In genomic region chr13:73763439-73764255, GRCm38 (mm10) we compare ENCODE assay signal across 8 mouse cellular contexts. TPM values are rescaled to one million over a fixed set of nuclear protein-coding genes. Genes with fewer than 3 reads are reported as not detected.
DNase-seq lines count a peak whose midpoint lies in the region; ATAC-seq and TF ChIP-seq lines count a peak whose summit lies in the region.

No protein-coding gene starts in this region.

- intact Hi-C loops in heart, postnatal 14 days (cut with DNase I), result loop anchor here (1.0 kb wide), 1 partner anchor 39 kb away; no protein-coding TSS in a partner anchor

- H3K79me2 ChIP-seq in CH12.LX (replicated peaks; ENCODE audit: control insufficient read depth, extremely low read depth, insufficient read depth, poor library complexity, severe bottlenecking), result no peaks in the 10 kb centered on the region

- H3K36me3 ChIP-seq in CH12.LX (replicated peaks in 1 of 2; ENCODE audit: control insufficient read depth in 1 of 2, insufficient read depth in 1 of 2, low read length in 1 of 2), result no peaks in the 10 kb centered on the region
- no peaks in the 10 kb centered on the region; the same call in 1 of the 2 replicates for H3K36me3 ChIP-seq in forebrain, embryonic 13.5 days (ENCODE audit: poor library complexity, severe bottlenecking)
- H3K36me3 ChIP-seq in lung, postnatal 0 days (ENCODE audit: insufficient read depth, low read length), result no peaks in the 10 kb centered on the region

- no peaks in the 10 kb centered on the region for H3K9me3 ChIP-seq in CH12.LX (replicated peaks; ENCODE audit: low read length)
- no peaks in the 10 kb centered on the region for H3K9me3 ChIP-seq in forebrain, embryonic 13.5 days (replicated peaks)
- no peaks in the 10 kb centered on the region for H3K9me3 ChIP-seq in lung, postnatal 0 days (ENCODE audit: low read length)

- peak overlapping the region; percentile 64 for H3K9ac ChIP-seq in CH12.LX (ENCODE audit: insufficient read depth, low read depth)
- peak overlapping the region; percentile 87 for H3K9ac ChIP-seq in forebrain, embryonic 13.5 days
- peak overlapping the region; percentile 59 for H3K9ac ChIP-seq in lung, postnatal 0 days (replicated peaks; ENCODE audit: low read depth)

- dilution Hi-C loops in CH12.LX (cut with MboI; ENCODE audit: extremely low pct_ligation_motif_present, extremely low pct_unique_long_range_greater_than_20kb, low sequenced_read_pairs), result no loop called here

- no peak for TF ChIP-seq CTCF in CH12.LX (conservative IDR thresholded peaks at IDR 0.05 in 1 of 2, IDR thresholded peaks at IDR 0.05 in 1 of 2; ENCODE audit: low read depth in 2 of 2, low read length in 2 of 2)
- peak; percentile 37; the same call in 1 of the 2 replicates for TF ChIP-seq CTCF in lung, postnatal 0 days (IDR thresholded peaks at IDR 0.05)

- DNase-seq in CH12.LX (ENCODE audit: extremely low read depth), result peak; percentile 78
- peak; percentile 97 for DNase-seq in adrenal gland, postnatal 25 days
- peak; percentile 89 to 90 for DNase-seq in heart, postnatal 14 days
- peak; percentile 96 to 97 for DNase-seq in kidney, postnatal 4 days
- peak; percentile 92 for DNase-seq in lung, postnatal 0 days (ENCODE audit: low spot score)
- DNase-seq in ovary, adult 18-20 months (ENCODE audit: low spot score), result peak; percentile 93
- peak; percentile 95 for DNase-seq in thymus, postnatal 14 days

- under 1% methylated on average over 69 of the region's 70 CpGs for WGBS in forebrain, embryonic 13.5 days
- under 1% methylated on average over 68 of the region's 70 CpGs for WGBS in lung, postnatal 0 days

- peak overlapping the region; percentile 44 to 65 (median 58) for H3K4me3 ChIP-seq in CH12.LX (replicated peaks in 1 of 3; ENCODE audit: low read depth in 2 of 3, low read length in 2 of 3, poor library complexity in 1 of 3)
- H3K4me3 ChIP-seq in forebrain, embryonic 13.5 days, result peak overlapping the region; percentile 72
- H3K4me3 ChIP-seq in lung, postnatal 0 days (ENCODE audit: low read depth, low read length), result peak overlapping the region; percentile 58

- no peak for TF ChIP-seq EP300 in CH12.LX (IDR thresholded peaks at IDR 0.05; ENCODE audit: low read length)
- no peak for TF ChIP-seq EP300 in lung, postnatal 0 days (IDR thresholded peaks at IDR 0.05)

- peak; percentile 71 for TF ChIP-seq POLR2A in CH12.LX (IDR thresholded peaks at IDR 0.05; ENCODE audit: low read depth, low read length)

- no peak for TF ChIP-seq RAD21 in CH12.LX (IDR thresholded peaks at IDR 0.05; ENCODE audit: low read depth, low read length)

- H3K4me1 ChIP-seq in CH12.LX (ENCODE audit: control insufficient read depth in 1 of 2, insufficient read depth in 2 of 2), result peaks cover 0 to 28% of the 10 kb centered on the region in 2 experiments; a peak in 3 of 4 replicates
- H3K4me1 ChIP-seq in forebrain, embryonic 13.5 days, result peaks cover 43% of the 10 kb centered on the region
- no peaks in the 10 kb centered on the region for H3K4me1 ChIP-seq in lung, postnatal 0 days (ENCODE audit: insufficient read depth, low read depth, low read length)

- peak overlapping the region; percentile 90 for H3K4me2 ChIP-seq in CH12.LX (ENCODE audit: insufficient read depth, low read depth, poor library complexity, severe bottlenecking)
- H3K4me2 ChIP-seq in forebrain, embryonic 13.5 days, result peak overlapping the region; percentile 88
- H3K4me2 ChIP-seq in lung, postnatal 0 days (replicated peaks; ENCODE audit: low read depth, low read length), result peak overlapping the region; percentile 96

- no peak overlapping the region for H3K27ac ChIP-seq in CH12.LX (ENCODE audit: insufficient read depth, low read depth)
- no peak overlapping the region for H3K27ac ChIP-seq in forebrain, embryonic 13.5 days
- H3K27ac ChIP-seq in lung, postnatal 0 days (ENCODE audit: low read length), result peak overlapping the region; percentile 59; the same call in 1 of the 2 replicates

- in situ Hi-C loops in CH12.LX (cut with MboI; ENCODE audit: low pct_ligation_motif_present, low pct_unique_long_range_greater_than_20kb, low sequenced_read_pairs), result loop anchor here (5.0 kb wide), 1 partner anchor 36 kb away; no protein-coding TSS in a partner anchor

- H3K27me3 ChIP-seq in CH12.LX (replicated peaks), result peaks cover 6% of the 10 kb centered on the region
- H3K27me3 ChIP-seq in forebrain, embryonic 13.5 days, result no peaks in the 10 kb centered on the region
- no peaks in the 10 kb centered on the region for H3K27me3 ChIP-seq in lung, postnatal 0 days (replicated peaks; ENCODE audit: insufficient read depth, low read length)

- ATAC-seq in forebrain, embryonic 13.5 days, result peak; percentile 90
- peak; percentile 96 for ATAC-seq in lung, postnatal 0 days

TF ChIP-seq in CH12.LX, 34 proteins besides CTCF, POLR2A, EP300 and RAD21:
- TF ChIP-seq USF2 (conservative IDR thresholded peaks at IDR 0.05; ENCODE audit: low read depth, low read length) (peak; percentile 87), E2F4 (IDR thresholded peaks at IDR 0.05; ENCODE audit: insufficient replicate concordance, low read depth, low read length) (no peak), ELF1 (IDR thresholded peaks at IDR 0.05; ENCODE audit: low read depth, low read length) (peak; percentile 70), SMC3 (IDR thresholded peaks at IDR 0.05; ENCODE audit: low read depth, low read length) (no peak), UBTF (IDR thresholded peaks at IDR 0.05; ENCODE audit: low read depth, low read length) (peak; percentile 82), MXI1 (IDR thresholded peaks at IDR 0.05; ENCODE audit: low read depth, low read length) (peak; percentile 47; the same call in 1 of the 2 replicates), JUND (conservative IDR thresholded peaks at IDR 0.05; ENCODE audit: low read depth, low read length) (no peak), USF1 (IDR thresholded peaks at IDR 0.05; ENCODE audit: low read depth, low read length) (peak; percentile 96), NRF1 (IDR thresholded peaks at IDR 0.05; ENCODE audit: low read depth, low read length) (peak; percentile 29; the same call in 1 of the 2 replicates), CHD1 (IDR thresholded peaks at IDR 0.05; ENCODE audit: low read depth, low read length) (no peak), MAFK (IDR thresholded peaks at IDR 0.05; ENCODE audit: insufficient replicate concordance, low read length) (no peak), MAX (IDR thresholded peaks at IDR 0.05; ENCODE audit: low read length) (peak; percentile 93), BHLHE40 (IDR thresholded peaks at IDR 0.05; ENCODE audit: low read depth, low read length) (peak; percentile 74), RCOR1 (conservative IDR thresholded peaks at IDR 0.05; ENCODE audit: low read depth, low read length) (no peak), TCF12 (IDR thresholded peaks at IDR 0.05; ENCODE audit: low read depth, low read length) (peak; percentile 32; the same call in 1 of the 2 replicates)

RNA-seq across cellular contexts. Expression of gene Slc12a7, which starts 30.8 kb away (rescaled TPM):
- total RNA-seq in CH12.LX (2012; rRNA removed) (2.5 and 2.6 TPM in 2 replicates), CH12.LX (2014; rRNA removed) (0.92 and 1.0 TPM in 2 replicates)
- polyA plus RNA-seq in CH12.LX (2012; ENCODE audit: insufficient read length, low read depth), result 2.6 and 5.8 TPM in 2 replicates
- total RNA-seq in adrenal gland, postnatal 25 days (2021), result 40.0 and 48.2 TPM in 2 replicates
- 20.1 and 26.4 TPM in 2 replicates for polyA plus RNA-seq in forebrain, embryonic 13.5 days (2015; fragmentation: Nextera tagmentation; extraction: Ambion mirVana)
- 100 to 1,000 TPM; 151 to 165 TPM for total RNA-seq in heart, postnatal 14 days (2021)
- polyA plus RNA-seq in lung, postnatal 0 days (2015; fragmentation: Nextera tagmentation; extraction: Ambion mirVana), result 10.4 and 10.5 TPM in 2 replicates

RNA-seq across cellular contexts. Expression of gene Slc6a19, which starts 59.0 kb away (rescaled TPM):
- total RNA-seq in CH12.LX (2012; rRNA removed), result 0.13 TPM in 1 of 2 replicates, not detected in the other
- not detected in 2 replicates for total RNA-seq in CH12.LX (2014; rRNA removed)
- polyA plus RNA-seq in CH12.LX (2012; ENCODE audit: insufficient read length, low read depth), result 0.13 TPM in 1 of 2 replicates, not detected in the other
- total RNA-seq in adrenal gland, postnatal 25 days (2021), result 0.24 and 0.36 TPM in 2 replicates
- polyA plus RNA-seq in forebrain, embryonic 13.5 days (2015; fragmentation: Nextera tagmentation; extraction: Ambion mirVana), result 0.19 and 0.20 TPM in 2 replicates
- under 1 TPM in 1 of 2 experiments, not detected in 1; 0.12 TPM for total RNA-seq in heart, postnatal 14 days (2021)
- polyA plus RNA-seq in lung, postnatal 0 days (2015; fragmentation: Nextera tagmentation; extraction: Ambion mirVana), result not detected in 2 replicates

Comparison
In these comparisons a context has a peak if more than half of its experiments do, and no peak if none do; other contexts are left out.
1. RNA of gene Slc12a7, which starts 30.8 kb away (total RNA-seq): 151 to 165 TPM in heart, postnatal 14 days and 40.0 to 48.2 TPM in adrenal gland, postnatal 25 days; 0.92 to 2.6 TPM in CH12.LX; every median in the first group is over 10 times any median in the second.
2. Peak in every context shown above with its lines, with median percentiles within 50 percentile points of each other: DNase-seq, H3K4me2 ChIP-seq, H3K4me3 ChIP-seq and H3K9ac ChIP-seq.